Mouse (Mus musculus) G1E-ER4 (cell line): Measurements from ENCODE around the gene Prdm16. TPM values are rescaled to one million over a fixed set of nuclear protein-coding genes. Genes with fewer than 3 reads are reported as not detected.

Experiments used
- GATA1 ChIP-seq: IDR thresholded peaks from one replicate; pipeline ENCODE4 v1.8.0; 2012; ENCODE audit warnings: low read length, inconsistent platforms
- polyA plus RNA-seq: library from polyadenylated mRNA; stranded (reverse); fragments of >175 nt; gene quantifications from 2 replicates; pipeline ENCODE4 v1.2.3, GENCODE M21; 2012

Gene Prdm16
- polyA plus RNA-seq, 1 experiment = not detected

- no peak for TF ChIP-seq GATA1
Observed at GRCm38 (mm10) chr4:154632800-154633764, 3.6 kb downstream of the Prdm16 start.

GRCm38 (mm10) chr4:154630763-154631162 is 5.9 kb downstream of the Prdm16 start:
- TF ChIP-seq GATA1 = no peak

GRCm38 (mm10) chr4:154627419-154628142 is 9.1 kb downstream of the Prdm16 start:
- TF ChIP-seq GATA1 = no peak

GRCm38 (mm10) chr4:154626282-154626681 is 10.4 kb downstream of the Prdm16 start:
- no peak for TF ChIP-seq GATA1

DNA sequence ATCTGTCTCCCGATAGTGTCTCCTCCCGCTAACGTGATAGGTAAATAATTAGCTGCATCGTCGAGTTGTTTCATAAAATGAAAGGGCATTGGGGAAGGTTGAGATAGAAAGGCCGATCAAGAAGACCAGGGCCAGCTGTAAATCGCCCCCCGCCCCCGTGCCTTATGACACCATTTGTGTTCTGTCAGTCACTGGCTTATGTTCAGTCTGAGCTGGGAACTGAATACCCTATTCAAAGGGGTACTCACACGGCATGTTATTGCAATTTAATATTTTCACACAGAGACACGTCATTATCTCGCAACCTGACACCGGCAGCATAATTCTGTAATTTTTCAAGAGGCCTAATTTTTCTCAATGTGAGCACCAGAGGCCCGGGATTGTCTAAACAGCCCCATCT is 11.0 kb downstream of the Prdm16 start:
- TF ChIP-seq GATA1 = no peak

- no peak for TF ChIP-seq GATA1
Observed at GRCm38 (mm10) chr4:154623241-154623640, 13.4 kb downstream of the Prdm16 start.

- TF ChIP-seq GATA1 = no peak
Observed at GRCm38 (mm10) chr4:154622521-154622920, 14.2 kb downstream of the Prdm16 start.

DNA sequence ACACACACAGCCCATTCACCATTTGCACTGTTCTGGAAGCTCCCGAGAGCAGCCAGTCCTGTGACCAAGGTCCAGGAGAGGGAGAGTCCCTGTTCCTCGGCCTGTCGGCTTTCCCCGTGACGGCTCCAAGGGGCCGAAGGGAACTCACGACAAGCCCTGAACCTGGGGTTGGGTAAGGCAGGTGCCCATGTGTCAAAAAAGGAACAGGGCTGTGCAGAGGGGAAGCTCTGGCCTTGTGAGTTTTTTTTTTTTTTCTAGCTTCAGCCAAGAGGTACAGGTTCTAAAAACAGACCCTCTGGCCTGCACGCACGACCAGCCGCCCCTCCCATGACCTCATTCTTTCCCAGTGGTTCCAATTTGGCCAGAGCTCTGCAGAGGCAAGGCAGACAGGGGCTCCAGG is 25.5 kb downstream of the Prdm16 start:
- TF ChIP-seq GATA1 = no peak

DNA sequence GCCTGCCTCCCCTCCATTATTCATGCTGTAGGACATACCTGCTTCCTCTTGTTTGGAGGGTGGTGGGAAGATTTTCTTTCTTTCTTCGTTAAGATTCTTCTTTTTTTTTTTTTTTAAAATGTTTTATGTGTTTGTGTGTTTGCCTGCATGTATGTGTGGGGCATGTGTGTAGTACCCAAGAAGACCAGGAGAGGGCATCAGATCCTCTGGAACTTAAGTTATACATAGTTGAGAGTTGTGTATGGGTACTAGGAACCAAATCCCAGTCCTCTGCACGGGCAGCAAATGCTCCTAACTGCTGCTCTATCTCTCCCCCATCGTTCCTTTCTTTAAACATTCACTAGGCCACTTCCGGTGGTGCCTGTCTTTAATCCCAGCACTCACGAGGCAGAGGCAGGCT is 28.9 kb downstream of the Prdm16 start:
- TF ChIP-seq GATA1 = no peak

DNA sequence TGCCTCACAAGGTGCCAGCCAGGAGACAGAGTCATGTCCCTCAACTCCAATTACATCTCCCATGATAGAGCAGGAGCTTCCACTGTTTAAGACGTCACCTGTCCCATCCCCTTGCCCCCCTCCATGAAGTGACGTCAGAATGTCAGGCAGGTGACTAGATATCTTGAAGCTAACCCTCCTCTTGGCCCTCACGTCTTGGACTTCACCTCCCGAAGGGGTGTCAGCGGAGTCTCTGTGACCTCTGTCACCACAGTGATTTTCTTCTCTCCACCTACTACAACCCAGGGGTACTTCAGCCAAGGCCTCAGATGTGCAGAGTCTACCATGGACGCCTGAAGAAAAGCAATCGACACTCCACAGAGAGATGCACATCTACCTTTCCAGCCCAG is 32.2 kb downstream of the Prdm16 start:
- TF ChIP-seq GATA1 = no peak

DNA sequence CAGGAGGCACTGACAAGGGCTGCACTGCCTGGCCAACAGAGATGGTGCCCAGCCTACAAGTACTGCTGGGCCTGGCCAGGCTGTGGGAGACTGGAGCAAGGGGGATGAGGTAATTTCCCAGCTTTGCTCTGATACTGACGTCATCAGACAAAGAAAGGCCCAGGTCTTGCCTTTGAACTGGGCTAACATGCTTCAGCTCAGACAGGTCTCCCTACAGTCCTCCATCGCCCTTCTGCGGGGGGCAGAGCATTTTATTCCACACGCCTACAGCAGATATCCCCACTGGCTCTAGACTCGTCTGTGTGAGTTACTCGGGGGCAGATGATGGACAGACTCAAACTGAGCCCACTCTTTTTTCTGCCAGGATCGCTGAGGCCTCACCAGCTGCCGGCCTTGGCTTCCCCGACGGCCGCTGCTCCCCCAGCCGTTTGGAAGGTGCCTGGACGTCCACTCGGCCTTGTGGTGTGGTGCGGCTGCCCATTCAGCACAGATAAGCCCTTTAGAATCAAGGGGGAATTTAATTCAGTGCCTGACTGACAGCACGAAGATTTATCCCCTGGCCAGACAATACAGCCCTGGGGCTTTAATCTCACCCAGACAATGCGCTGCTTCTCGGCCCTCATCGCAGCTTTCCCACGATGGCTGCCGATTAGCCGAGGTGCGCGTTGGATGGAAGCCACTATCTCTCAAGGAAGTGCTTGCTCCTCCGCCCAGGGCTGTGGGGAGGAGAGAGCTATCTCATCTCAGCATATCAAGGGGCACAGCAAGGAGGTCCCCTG is 32.8 kb downstream of the Prdm16 start:
- no peak for TF ChIP-seq GATA1

DNA sequence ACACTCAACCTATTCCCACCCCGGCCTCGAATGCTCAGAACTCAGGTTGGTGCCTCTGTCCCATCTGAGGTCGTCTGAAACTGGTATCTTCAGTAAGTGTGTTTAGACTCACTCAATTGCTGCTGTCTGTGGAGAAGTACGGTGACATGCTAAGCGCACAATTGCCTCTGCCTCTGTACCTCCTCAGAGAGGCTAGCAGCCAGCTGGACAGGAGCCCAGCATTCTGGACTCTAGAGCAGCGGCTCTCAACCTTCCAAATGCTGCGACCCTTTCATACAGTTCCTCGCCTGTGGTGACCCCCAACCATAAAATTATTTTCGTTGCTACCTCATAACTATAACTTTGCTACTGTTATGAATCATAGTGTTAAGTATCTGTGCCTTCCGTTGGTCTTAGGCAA is 34.3 kb downstream of the Prdm16 start:
- no peak for TF ChIP-seq GATA1

GRCm38 (mm10) chr4:154601006-154601405 is 35.7 kb downstream of the Prdm16 start:
- no peak for TF ChIP-seq GATA1

DNA sequence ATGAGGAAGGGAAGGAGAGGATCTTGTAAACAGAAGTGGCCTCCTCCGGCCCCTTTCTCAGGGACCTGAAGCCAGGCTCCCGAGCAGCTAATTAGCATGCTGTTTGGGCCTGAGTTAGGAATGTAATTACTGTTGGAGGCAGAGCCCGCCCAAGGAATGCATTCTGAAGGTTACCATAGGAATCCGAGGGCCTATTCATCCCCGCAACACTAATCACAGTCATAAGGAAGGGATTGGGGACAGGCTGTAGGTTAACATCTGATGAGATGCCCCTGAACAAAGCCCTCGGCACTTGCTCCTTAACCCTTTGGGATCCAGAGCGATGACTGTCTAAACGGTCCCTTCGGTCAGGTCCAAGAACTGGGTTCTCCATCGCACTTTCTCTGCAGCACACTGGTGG is 36.7 kb downstream of the Prdm16 start:
- no peak for TF ChIP-seq GATA1

DNA sequence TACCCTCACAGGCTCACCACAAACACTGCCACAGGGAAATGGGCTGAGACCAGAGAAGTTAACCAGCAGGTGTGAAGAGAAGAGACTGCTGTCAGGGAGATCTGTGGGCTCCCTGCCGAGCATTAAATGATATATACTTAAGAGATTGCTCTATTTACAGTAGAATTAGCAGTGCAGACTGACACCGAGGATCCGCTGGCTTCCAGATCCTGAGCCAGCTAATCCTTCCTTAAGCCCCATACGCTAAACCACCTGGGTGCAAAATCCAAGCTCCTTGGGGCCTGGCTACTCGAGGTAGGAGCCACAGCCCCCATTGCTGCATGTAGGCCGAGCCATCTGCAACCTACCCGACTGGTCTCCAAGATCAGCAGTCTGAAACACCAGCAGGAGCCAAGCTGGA is 38.3 kb downstream of the Prdm16 start:
- no peak for TF ChIP-seq GATA1

- TF ChIP-seq GATA1 = no peak
Observed at GRCm38 (mm10) chr4:154596805-154597204, 39.9 kb downstream of the Prdm16 start.
